Mouse (Mus musculus): Measurements from ENCODE around the gene Gm49361. TPM values are rescaled to one million over a fixed set of nuclear protein-coding genes. Genes with fewer than 3 reads are reported as not detected.

The Gm49361 gene
- polyA plus RNA-seq, 1 experiment from 2014 or later: not detected

DNA sequence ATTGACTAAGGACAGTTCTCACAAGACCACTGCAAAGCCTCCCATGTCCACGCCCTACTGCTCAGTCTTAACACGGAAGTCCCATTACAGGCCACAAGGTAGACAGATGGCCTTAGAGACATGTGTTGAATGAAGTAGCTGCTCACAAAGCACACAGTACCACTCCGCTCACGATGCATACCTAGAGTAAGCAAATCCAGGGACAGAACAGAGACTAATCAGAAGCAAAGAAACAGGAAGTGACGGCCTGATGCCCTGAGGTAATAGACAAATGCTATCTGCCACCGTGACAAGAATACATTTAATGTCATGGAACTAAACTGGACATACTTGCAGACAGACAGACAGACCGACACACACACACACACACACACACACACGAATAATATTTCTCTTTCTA is 5.3 kb downstream of the Gm49361 start:
- Histone ChIP-seq H3K4me3 (ENCODE audit: low read depth, low read length) (no peak overlapping the region), H3K4me1 (ENCODE audit: control insufficient read depth, insufficient read depth, low read length) (peaks cover 7% of the 10 kb centered on the region; the same call in 1 of the 2 replicates), H3K27ac (replicated peaks; ENCODE audit: low read depth, low read length) (no peak overlapping the region), H3K27me3 (ENCODE audit: control insufficient read depth, insufficient read depth, low read length) (no peaks in the 10 kb centered on the region), H3K36me3 (ENCODE audit: control insufficient read depth, insufficient read depth, low read length) (no peaks in the 10 kb centered on the region), H3K9ac (ENCODE audit: low read length) (no peak overlapping the region), H3K4me2 (ENCODE audit: low read depth, severe bottlenecking) (no peak overlapping the region), H3K9me3 (ENCODE audit: control insufficient read depth, low read length) (no peaks in the 10 kb centered on the region)
- 82% methylated on average over 8 of the region's 8 CpGs for WGBS
- ATAC-seq (ENCODE audit: insufficient number of reproducible peaks, low FRiP score, low TSS enrichment, low read depth) (no peak), DNase-seq (ENCODE audit: low spot score) (no peak)

DNA sequence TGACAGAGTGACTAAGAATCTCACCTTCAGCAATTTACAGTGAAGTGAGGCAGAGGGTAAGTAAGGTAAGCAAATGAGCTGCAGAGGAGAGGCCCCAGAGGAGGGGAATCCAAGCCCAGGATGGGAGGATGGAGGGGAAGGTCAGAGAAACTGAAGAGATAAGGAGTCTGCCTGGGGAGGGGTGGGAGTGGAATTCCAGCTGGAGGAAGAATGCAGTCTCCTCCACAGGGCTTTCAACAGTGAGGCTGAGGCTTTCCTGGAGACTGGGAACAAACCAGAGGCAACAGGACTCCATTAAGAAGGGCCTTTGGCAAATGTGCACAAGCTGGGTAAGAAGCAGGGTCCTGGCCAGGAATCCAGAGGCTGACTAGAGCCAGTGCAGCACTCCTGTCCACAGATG is 8.8 kb downstream of the Gm49361 start:
- Histone ChIP-seq H3K36me3 (ENCODE audit: control insufficient read depth, insufficient read depth, low read length) (no peaks in the 10 kb centered on the region), H3K4me2 (ENCODE audit: low read depth, severe bottlenecking) (no peak overlapping the region), H3K27me3 (ENCODE audit: control insufficient read depth, insufficient read depth, low read length) (no peaks in the 10 kb centered on the region), H3K4me3 (ENCODE audit: low read depth, low read length) (no peak overlapping the region), H3K9me3 (ENCODE audit: control insufficient read depth, low read length) (no peaks in the 10 kb centered on the region), H3K27ac (replicated peaks; ENCODE audit: low read depth, low read length) (no peak overlapping the region), H3K9ac (ENCODE audit: low read length) (no peak overlapping the region), H3K4me1 (ENCODE audit: control insufficient read depth, insufficient read depth, low read length) (no peaks in the 10 kb centered on the region)
- no peak for DNase-seq (ENCODE audit: low spot score)
- ATAC-seq (ENCODE audit: insufficient number of reproducible peaks, low FRiP score, low TSS enrichment, low read depth): no peak

DNA sequence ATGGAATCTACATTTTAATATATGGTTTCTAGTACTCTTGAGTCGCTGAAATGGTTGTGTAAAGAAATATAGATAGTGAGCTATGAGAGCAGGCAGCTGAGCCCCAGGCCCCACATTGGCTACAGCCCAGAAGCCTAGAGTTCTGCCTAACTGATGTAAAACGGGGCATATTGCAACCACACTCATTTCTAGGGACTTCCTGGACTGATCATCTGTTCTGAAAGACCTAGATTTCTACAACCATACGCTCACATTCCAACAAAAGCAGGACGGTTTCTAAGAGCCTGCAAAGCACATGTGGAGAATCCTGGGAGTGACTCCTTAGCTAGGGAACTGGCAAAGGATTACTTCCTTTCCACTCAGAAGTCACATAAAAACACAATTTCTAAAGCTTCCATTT is 9.8 kb downstream of the Gm49361 start:
- no peak overlapping the region for H3K4me2 ChIP-seq (ENCODE audit: low read depth, severe bottlenecking)
- WGBS: 74% methylated on average over 4 of the region's 4 CpGs
- no peak for DNase-seq (ENCODE audit: low spot score)
- no peaks in the 10 kb centered on the region for H3K9me3 ChIP-seq (ENCODE audit: control insufficient read depth, low read length)
- no peak overlapping the region for H3K4me3 ChIP-seq (ENCODE audit: low read depth, low read length)
- no peak overlapping the region for H3K9ac ChIP-seq (ENCODE audit: low read length)
- H3K27me3 ChIP-seq (ENCODE audit: control insufficient read depth, insufficient read depth, low read length): no peaks in the 10 kb centered on the region
- no peaks in the 10 kb centered on the region for H3K36me3 ChIP-seq (ENCODE audit: control insufficient read depth, insufficient read depth, low read length)
- no peaks in the 10 kb centered on the region for H3K4me1 ChIP-seq (ENCODE audit: control insufficient read depth, insufficient read depth, low read length)
- no peak for ATAC-seq (ENCODE audit: insufficient number of reproducible peaks, low FRiP score, low TSS enrichment, low read depth)
- H3K27ac ChIP-seq (replicated peaks; ENCODE audit: low read depth, low read length): no peak overlapping the region

DNA sequence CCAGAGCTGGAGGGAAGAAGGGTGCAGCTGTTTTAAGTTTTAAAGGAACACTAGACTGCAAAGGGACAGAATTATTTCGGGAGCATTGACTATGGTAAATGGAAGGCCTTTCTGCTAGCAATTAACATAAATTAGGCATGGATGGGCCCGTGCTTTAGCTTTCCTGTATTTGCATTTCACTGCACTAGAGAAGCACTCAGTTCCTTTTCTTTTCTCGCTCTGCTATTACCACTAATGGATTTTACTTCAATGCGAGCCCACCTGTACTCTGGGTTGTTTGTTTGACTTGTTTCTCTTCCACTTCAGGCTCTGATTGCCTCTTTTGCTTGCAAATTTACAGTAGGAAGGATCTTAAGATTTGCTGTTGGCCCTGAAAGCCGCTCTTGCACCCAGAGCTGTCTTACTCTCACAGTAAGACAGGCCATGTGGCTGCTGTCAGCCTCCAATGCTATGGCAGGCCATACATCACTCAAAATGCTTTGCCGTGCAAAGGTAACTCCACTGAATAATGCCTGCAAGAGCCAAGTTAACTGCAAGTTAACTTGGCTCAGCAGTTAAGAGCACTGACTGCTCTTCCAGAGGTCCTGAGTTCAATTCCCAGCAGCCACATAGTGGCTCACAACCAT is 13.1 kb downstream of the Gm49361 start:
- no peaks in the 10 kb centered on the region for H3K27me3 ChIP-seq (ENCODE audit: control insufficient read depth, insufficient read depth, low read length)
- no peak overlapping the region for H3K27ac ChIP-seq (replicated peaks; ENCODE audit: low read depth, low read length)
- no peaks in the 10 kb centered on the region for H3K4me1 ChIP-seq (ENCODE audit: control insufficient read depth, insufficient read depth, low read length)
- H3K36me3 ChIP-seq (ENCODE audit: control insufficient read depth, insufficient read depth, low read length): no peaks in the 10 kb centered on the region
- H3K9ac ChIP-seq (ENCODE audit: low read length): no peak overlapping the region
- H3K4me3 ChIP-seq (ENCODE audit: low read depth, low read length): no peak overlapping the region
- 53% methylated on average over 6 of the region's 6 CpGs for WGBS
- H3K4me2 ChIP-seq (ENCODE audit: low read depth, severe bottlenecking): no peak overlapping the region
- ATAC-seq (ENCODE audit: insufficient number of reproducible peaks, low FRiP score, low TSS enrichment, low read depth) (no peak), DNase-seq (ENCODE audit: low spot score) (no peak)
- no peaks in the 10 kb centered on the region for H3K9me3 ChIP-seq (ENCODE audit: control insufficient read depth, low read length)

DNA sequence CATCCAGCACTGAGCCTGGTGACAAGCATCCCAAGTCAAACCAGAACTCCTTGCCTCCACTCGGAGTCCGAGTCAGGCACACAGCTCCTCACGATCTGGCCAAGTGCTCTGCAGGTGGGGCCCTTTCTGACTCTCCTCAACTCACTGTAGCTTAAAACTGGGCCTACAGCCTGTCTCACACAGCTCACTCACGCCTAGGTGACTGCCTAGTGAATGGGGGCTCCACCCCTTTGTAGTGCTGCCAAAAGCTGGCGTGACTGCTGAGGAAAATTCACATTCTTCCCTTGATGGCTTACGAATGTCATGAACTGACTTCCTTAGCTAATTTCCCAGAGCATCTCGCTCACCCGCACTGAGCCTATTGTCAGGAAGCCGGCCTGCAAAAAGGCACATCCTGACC is 15.4 kb downstream of the Gm49361 start:
- DNase-seq (ENCODE audit: low spot score) (no peak), ATAC-seq (ENCODE audit: insufficient number of reproducible peaks, low FRiP score, low TSS enrichment, low read depth) (no peak)
- Histone ChIP-seq H3K4me3 (ENCODE audit: low read depth, low read length) (no peak overlapping the region), H3K36me3 (ENCODE audit: control insufficient read depth, insufficient read depth, low read length) (no peaks in the 10 kb centered on the region; the same call in 1 of the 2 replicates), H3K27ac (replicated peaks; ENCODE audit: low read depth, low read length) (no peak overlapping the region), H3K4me1 (ENCODE audit: control insufficient read depth, insufficient read depth, low read length) (no peaks in the 10 kb centered on the region), H3K9ac (ENCODE audit: low read length) (no peak overlapping the region), H3K9me3 (ENCODE audit: control insufficient read depth, low read length) (no peaks in the 10 kb centered on the region), H3K27me3 (ENCODE audit: control insufficient read depth, insufficient read depth, low read length) (no peaks in the 10 kb centered on the region), H3K4me2 (ENCODE audit: low read depth, severe bottlenecking) (no peak overlapping the region)
- 62% methylated on average over 9 of the region's 9 CpGs for WGBS

DNA sequence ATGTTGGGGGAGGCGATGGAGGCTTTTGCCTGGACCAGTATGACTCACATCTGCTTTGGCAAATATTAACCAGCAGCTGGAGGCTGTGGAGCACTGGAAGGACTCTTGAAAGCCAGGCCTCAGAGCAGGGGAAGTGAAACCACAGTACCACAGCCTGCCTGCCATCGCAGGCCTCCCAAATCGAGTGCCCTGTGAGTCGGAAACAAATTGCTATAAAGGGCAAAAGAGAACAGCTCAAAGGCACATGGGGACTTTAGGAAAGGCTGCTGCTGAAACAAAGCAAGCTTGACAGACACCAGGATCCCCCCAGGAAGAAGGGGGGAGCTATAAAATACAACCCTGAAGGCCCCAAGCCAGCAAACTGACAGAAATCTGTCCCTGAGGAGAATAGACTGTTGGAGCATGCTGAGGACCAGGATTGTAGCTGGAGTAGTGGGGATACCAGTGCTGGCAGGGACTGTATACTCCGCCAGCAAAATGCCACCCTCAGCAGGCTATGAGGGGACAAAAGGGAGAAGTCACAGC is 15.9 kb downstream of the Gm49361 start:
- Histone ChIP-seq H3K4me3 (ENCODE audit: low read depth, low read length) (no peak overlapping the region), H3K27ac (replicated peaks; ENCODE audit: low read depth, low read length) (no peak overlapping the region), H3K9me3 (ENCODE audit: control insufficient read depth, low read length) (no peaks in the 10 kb centered on the region), H3K27me3 (ENCODE audit: control insufficient read depth, insufficient read depth, low read length) (no peaks in the 10 kb centered on the region), H3K9ac (ENCODE audit: low read length) (no peak overlapping the region), H3K36me3 (ENCODE audit: control insufficient read depth, insufficient read depth, low read length) (peaks cover 3% of the 10 kb centered on the region; the same call in 1 of the 2 replicates), H3K4me1 (ENCODE audit: control insufficient read depth, insufficient read depth, low read length) (no peaks in the 10 kb centered on the region), H3K4me2 (ENCODE audit: low read depth, severe bottlenecking) (no peak overlapping the region)
- DNase-seq (ENCODE audit: low spot score) (no peak), ATAC-seq (ENCODE audit: insufficient number of reproducible peaks, low FRiP score, low TSS enrichment, low read depth) (no peak)
- WGBS: 86% methylated on average over 5 of the region's 5 CpGs

DNA sequence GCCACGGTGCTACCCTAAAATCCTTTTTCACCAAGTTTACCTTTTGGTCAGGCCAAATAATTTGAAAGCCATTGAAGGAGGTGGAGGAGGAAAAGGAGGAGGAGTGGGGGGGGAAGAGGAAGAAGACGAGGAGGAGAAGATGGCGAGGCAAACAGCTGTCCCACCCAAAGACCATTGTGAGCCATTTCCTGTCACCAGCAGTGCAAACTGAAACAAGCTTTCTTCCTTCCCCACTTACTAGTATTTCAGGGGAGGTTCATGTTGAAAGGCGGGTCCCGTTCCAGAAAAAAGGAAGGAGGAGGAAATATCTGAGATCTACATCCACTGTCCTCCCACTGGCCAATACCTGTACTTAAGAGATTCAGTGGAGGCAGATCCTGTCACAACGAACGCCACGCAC is 16.5 kb downstream of the Gm49361 start:
- no peak for DNase-seq (ENCODE audit: low spot score)

DNA sequence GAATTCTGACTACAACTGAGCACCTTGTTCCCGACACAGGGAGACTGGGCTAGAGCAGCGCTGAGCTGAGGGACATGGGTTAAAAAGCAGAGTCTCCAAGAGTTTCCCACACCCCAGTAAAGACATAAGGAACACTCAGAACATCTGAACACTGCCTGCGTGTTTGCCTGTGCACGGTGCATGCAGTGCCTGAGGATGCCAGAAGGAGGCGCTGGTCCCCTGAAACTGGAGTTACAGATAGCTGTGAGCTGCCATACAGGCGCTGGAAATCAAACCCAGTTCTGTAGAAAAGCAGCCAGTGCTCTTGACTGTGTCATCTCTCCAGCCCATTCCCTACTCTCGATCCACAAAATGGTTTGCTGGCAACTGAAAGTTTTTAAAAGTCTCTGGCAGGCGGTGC is 19.7 kb downstream of the Gm49361 start:
- Histone ChIP-seq H3K9ac (ENCODE audit: low read length) (no peak overlapping the region), H3K27ac (replicated peaks; ENCODE audit: low read depth, low read length) (no peak overlapping the region), H3K27me3 (ENCODE audit: control insufficient read depth, insufficient read depth, low read length) (no peaks in the 10 kb centered on the region), H3K4me1 (ENCODE audit: control insufficient read depth, insufficient read depth, low read length) (no peaks in the 10 kb centered on the region), H3K9me3 (ENCODE audit: control insufficient read depth, low read length) (no peaks in the 10 kb centered on the region), H3K4me3 (ENCODE audit: low read depth, low read length) (no peak overlapping the region), H3K4me2 (ENCODE audit: low read depth, severe bottlenecking) (no peak overlapping the region), H3K36me3 (ENCODE audit: control insufficient read depth, insufficient read depth, low read length) (peaks cover 6% of the 10 kb centered on the region; the same call in 1 of the 2 replicates)
- 73% methylated on average over 8 of the region's 8 CpGs for whole genome bisulfite sequencing
- ATAC-seq (ENCODE audit: insufficient number of reproducible peaks, low FRiP score, low TSS enrichment, low read depth) (no peak), DNase-seq (ENCODE audit: low spot score) (no peak)

More for the DNA sequence above, 16.5 kb downstream of the Gm49361 start:
- no peak overlapping the region for H3K27ac ChIP-seq (replicated peaks; ENCODE audit: low read depth, low read length)
- H3K36me3 ChIP-seq (ENCODE audit: control insufficient read depth, insufficient read depth, low read length): peaks cover 3% of the 10 kb centered on the region; the same call in 1 of the 2 replicates
- WGBS: 90% methylated on average over 8 of the region's 8 CpGs
- H3K4me1 ChIP-seq (ENCODE audit: control insufficient read depth, insufficient read depth, low read length): no peaks in the 10 kb centered on the region
- no peak overlapping the region for H3K4me2 ChIP-seq (ENCODE audit: low read depth, severe bottlenecking)
- no peak for ATAC-seq (ENCODE audit: insufficient number of reproducible peaks, low FRiP score, low TSS enrichment, low read depth)
- H3K9me3 ChIP-seq (ENCODE audit: control insufficient read depth, low read length): no peaks in the 10 kb centered on the region
- no peaks in the 10 kb centered on the region for H3K27me3 ChIP-seq (ENCODE audit: control insufficient read depth, insufficient read depth, low read length)
- H3K9ac ChIP-seq (ENCODE audit: low read length): no peak overlapping the region
- no peak overlapping the region for H3K4me3 ChIP-seq (ENCODE audit: low read depth, low read length)

DNA sequence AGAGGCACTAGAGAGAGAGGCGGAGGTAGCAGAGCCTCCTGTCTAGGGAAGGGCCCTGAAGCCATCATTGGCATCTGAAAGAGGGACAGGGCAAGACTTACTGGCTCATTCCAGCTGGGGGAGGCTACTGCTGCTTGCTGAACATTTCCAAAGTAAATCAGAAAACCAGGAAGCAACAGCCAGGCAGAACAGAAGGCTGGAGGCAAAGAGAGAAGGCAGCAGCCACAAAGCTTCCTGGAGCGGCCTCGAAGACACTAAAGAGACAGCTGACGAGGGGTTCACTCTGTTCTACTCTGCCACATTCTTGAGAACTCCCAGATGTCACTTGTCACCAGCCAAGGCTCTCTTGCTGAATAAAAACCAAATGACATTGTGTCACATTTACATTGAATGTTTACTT is 21.4 kb downstream of the Gm49361 start:
- ATAC-seq (ENCODE audit: insufficient number of reproducible peaks, low FRiP score, low TSS enrichment, low read depth) (no peak), DNase-seq (ENCODE audit: low spot score) (no peak)
- WGBS: 88% methylated on average over 4 of the region's 4 CpGs
- Histone ChIP-seq H3K9me3 (ENCODE audit: control insufficient read depth, low read length) (no peaks in the 10 kb centered on the region), H3K9ac (ENCODE audit: low read length) (no peak overlapping the region), H3K4me2 (ENCODE audit: low read depth, severe bottlenecking) (no peak overlapping the region), H3K4me1 (ENCODE audit: control insufficient read depth, insufficient read depth, low read length) (no peaks in the 10 kb centered on the region), H3K27ac (replicated peaks; ENCODE audit: low read depth, low read length) (no peak overlapping the region), H3K27me3 (ENCODE audit: control insufficient read depth, insufficient read depth, low read length) (no peaks in the 10 kb centered on the region), H3K36me3 (ENCODE audit: control insufficient read depth, insufficient read depth, low read length) (peaks cover 6% of the 10 kb centered on the region; the same call in 1 of the 2 replicates), H3K4me3 (ENCODE audit: low read depth, low read length) (no peak overlapping the region)

All from limb, embryonic 11.5 days (tissue).